Mouse (Mus musculus) cerebellum, adult 2 months (tissue): ENCODE results near the gene Gm281.

ENCODE experiments used
- CTCF ChIP-seq: fragments of 200-500 bp; IDR thresholded peaks from 2 replicates; pipeline ENCODE4 v1.5.1; 2011; ENCODE audit warnings: low read depth, mild to moderate bottlenecking, control low read depth, low read length, moderate library complexity, borderline replicate concordance; ENCODE audit not compliant: insufficient read depth
- POLR2A ChIP-seq: fragments of 200-500 bp; IDR thresholded peaks from 2 replicates; pipeline ENCODE4 v1.6.1; 2011; ENCODE audit warnings: low read length, control low read depth, borderline replicate concordance; ENCODE audit not compliant: insufficient read depth

DNA sequence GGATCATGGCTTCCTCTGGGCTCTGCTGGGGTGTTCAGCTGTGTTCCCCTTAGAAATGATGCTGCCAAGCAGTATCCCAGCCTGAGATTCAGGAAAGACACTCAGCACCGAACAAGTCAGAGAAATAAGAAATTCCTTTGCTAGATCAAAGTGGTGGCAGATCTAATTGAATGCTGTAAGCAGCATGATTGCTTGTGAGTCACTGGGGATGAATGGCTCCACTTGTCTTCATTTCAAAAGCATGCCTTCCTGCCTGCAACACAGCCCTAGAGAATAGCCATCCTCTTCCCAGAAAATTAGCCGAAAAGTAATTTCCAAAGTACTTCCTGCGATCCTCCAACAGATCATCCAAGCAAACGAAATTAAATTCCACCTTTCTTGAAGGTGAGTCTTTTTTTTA, 131.3 kb downstream of the Gm281 start:
- TF ChIP-seq CTCF (no peak), POLR2A (no peak)
